Mouse (Mus musculus): ENCODE results near the gene 2210016L21Rik. TPM values are rescaled to one million over a fixed set of nuclear protein-coding genes. Genes with fewer than 3 reads are reported as not detected.
"Not testable (repeated sequence)": the region's sequence is repeated elsewhere in the genome, so short reads cannot be mapped to it uniquely, and the experiment has no call there.

2210016L21Rik gene
- total and polyA plus RNA-seq, 3 experiments, result 30.2 to 38.7 (median 34.3) TPM

GRCm38 (mm10) chr5:114908598-114909305 is 33.2 kb upstream of the 2210016L21Rik start:
- ATAC-seq (ENCODE audit: extremely low read depth, insufficient number of reproducible peaks, low FRiP score, poor library complexity, severe bottlenecking) (no peak), DNase-seq (ENCODE audit: low spot score) (no peak)
- H3K4me3 ChIP-seq (ENCODE audit: low read depth, low read length), result no peak overlapping the region; the same call in 1 of the 2 replicates
- TF ChIP-seq GATA1 (IDR thresholded peaks at IDR 0.05; ENCODE audit: borderline replicate concordance, low read length) (no peak), POLR2AphosphoS5 (IDR thresholded peaks at IDR 0.05; ENCODE audit: insufficient replicate concordance, low read depth, low read length) (no peak), CTCF (IDR thresholded peaks at IDR 0.05; ENCODE audit: low read depth, low read length) (no peak), TAL1 (conservative IDR thresholded peaks at IDR 0.05; ENCODE audit: low read depth, low read length) (no peak), GATA2 (IDR thresholded peaks at IDR 0.05; ENCODE audit: borderline replicate concordance, low read depth, low read length) (no peak)
- H3K27me3 ChIP-seq (ENCODE audit: insufficient read depth, low read length), result no peaks in the 10 kb centered on the region
- peaks cover 6% of the 10 kb centered on the region for H3K4me1 ChIP-seq (ENCODE audit: insufficient read depth, low read depth, low read length)
- no peaks in the 10 kb centered on the region for H3K36me3 ChIP-seq (replicated peaks)
- peaks cover 4% of the 10 kb centered on the region; the same call in 1 of the 2 replicates for H3K9me3 ChIP-seq (replicated peaks)

- Histone ChIP-seq H3K4me1 (ENCODE audit: insufficient read depth, low read depth, low read length) (peaks cover 24% of the 10 kb centered on the region), H3K4me3 (ENCODE audit: low read depth, low read length) (no peak overlapping the region), H3K36me3 (replicated peaks) (peaks cover 20% of the 10 kb centered on the region), H3K9me3 (replicated peaks) (no peaks in the 10 kb centered on the region), H3K27me3 (ENCODE audit: insufficient read depth, low read length) (no peaks in the 10 kb centered on the region)
- DNase-seq (ENCODE audit: low spot score), result no peak
- no peak for ATAC-seq (ENCODE audit: extremely low read depth, insufficient number of reproducible peaks, low FRiP score, poor library complexity, severe bottlenecking)
- TF ChIP-seq POLR2AphosphoS5 (IDR thresholded peaks at IDR 0.05; ENCODE audit: insufficient replicate concordance, low read depth, low read length) (no peak), TAL1 (conservative IDR thresholded peaks at IDR 0.05; ENCODE audit: low read depth, low read length) (no peak), GATA2 (IDR thresholded peaks at IDR 0.05; ENCODE audit: borderline replicate concordance, low read depth, low read length) (no peak), GATA1 (IDR thresholded peaks at IDR 0.05; ENCODE audit: borderline replicate concordance, low read length) (no peak), CTCF (IDR thresholded peaks at IDR 0.05; ENCODE audit: low read depth, low read length) (no peak)
Measured at GRCm38 (mm10) chr5:114913686-114914085, 28.3 kb upstream of the 2210016L21Rik start.

DNA sequence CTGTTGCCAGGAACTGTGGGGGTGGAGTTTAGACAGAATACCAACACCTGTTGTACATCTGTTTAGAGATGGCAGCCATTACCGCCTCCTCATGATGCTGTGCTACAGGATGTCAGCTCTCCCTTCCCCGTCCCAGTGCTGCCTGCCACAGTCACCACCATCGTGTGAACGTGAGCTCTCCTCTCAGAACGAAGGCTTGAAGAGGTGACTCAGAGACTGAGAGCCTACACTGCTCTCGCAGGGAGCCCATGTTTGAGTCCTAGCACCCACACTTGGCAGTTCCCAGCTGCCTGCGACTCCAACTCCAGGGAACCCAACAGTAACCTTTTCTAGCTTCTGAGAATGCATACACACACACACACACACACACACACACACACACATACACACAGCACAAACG is 27.1 kb upstream of the 2210016L21Rik start:
- no peaks in the 10 kb centered on the region for H3K9me3 ChIP-seq (replicated peaks)
- ATAC-seq (ENCODE audit: extremely low read depth, insufficient number of reproducible peaks, low FRiP score, poor library complexity, severe bottlenecking) (no peak), DNase-seq (ENCODE audit: low spot score) (no peak)
- H3K4me3 ChIP-seq (ENCODE audit: low read depth, low read length), result no peak overlapping the region
- peaks cover 27% of the 10 kb centered on the region for H3K36me3 ChIP-seq (replicated peaks)
- peaks cover 26% of the 10 kb centered on the region for H3K4me1 ChIP-seq (ENCODE audit: insufficient read depth, low read depth, low read length)
- TF ChIP-seq TAL1 (conservative IDR thresholded peaks at IDR 0.05; ENCODE audit: low read depth, low read length), result no peak
- no peak for TF ChIP-seq CTCF (IDR thresholded peaks at IDR 0.05; ENCODE audit: low read depth, low read length)
- no peak for TF ChIP-seq GATA2 (IDR thresholded peaks at IDR 0.05; ENCODE audit: borderline replicate concordance, low read depth, low read length)
- TF ChIP-seq GATA1 (IDR thresholded peaks at IDR 0.05; ENCODE audit: borderline replicate concordance, low read length), result no peak
- no peak for TF ChIP-seq POLR2AphosphoS5 (IDR thresholded peaks at IDR 0.05; ENCODE audit: insufficient replicate concordance, low read depth, low read length)
- no peaks in the 10 kb centered on the region for H3K27me3 ChIP-seq (ENCODE audit: insufficient read depth, low read length)

DNA sequence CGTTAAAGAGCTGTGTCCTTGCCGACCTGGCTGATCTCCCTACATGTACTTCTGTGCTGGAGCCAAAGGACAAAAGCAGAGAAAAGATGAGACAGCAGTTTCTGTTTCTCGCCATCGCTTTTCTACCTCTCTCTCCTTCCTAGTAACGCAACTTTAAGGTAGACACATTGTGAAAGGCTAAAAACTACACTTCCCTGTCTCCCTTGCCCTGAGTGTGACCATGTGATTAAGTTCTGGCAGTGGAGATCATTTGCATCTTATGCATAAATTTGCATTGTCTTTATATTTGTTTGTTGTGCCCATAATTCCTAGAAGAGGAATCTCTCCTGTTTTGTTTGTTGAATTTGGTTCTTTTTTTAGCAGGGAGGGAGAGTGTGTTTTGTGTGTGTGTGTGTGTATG is 26.1 kb upstream of the 2210016L21Rik start:
- H3K36me3 ChIP-seq (replicated peaks), result peaks cover 30% of the 10 kb centered on the region
- peaks cover 35% of the 10 kb centered on the region for H3K4me1 ChIP-seq (ENCODE audit: insufficient read depth, low read depth, low read length)
- H3K4me3 ChIP-seq (ENCODE audit: low read depth, low read length), result no peak overlapping the region
- H3K9me3 ChIP-seq (replicated peaks), result no peaks in the 10 kb centered on the region
- TF ChIP-seq GATA1 (IDR thresholded peaks at IDR 0.05; ENCODE audit: borderline replicate concordance, low read length), result no peak
- no peak for TF ChIP-seq POLR2AphosphoS5 (IDR thresholded peaks at IDR 0.05; ENCODE audit: insufficient replicate concordance, low read depth, low read length)
- no peak for TF ChIP-seq TAL1 (conservative IDR thresholded peaks at IDR 0.05; ENCODE audit: low read depth, low read length)
- TF ChIP-seq CTCF (IDR thresholded peaks at IDR 0.05; ENCODE audit: low read depth, low read length), result no peak
- no peak for TF ChIP-seq GATA2 (IDR thresholded peaks at IDR 0.05; ENCODE audit: borderline replicate concordance, low read depth, low read length)
- H3K27me3 ChIP-seq (ENCODE audit: insufficient read depth, low read length), result no peaks in the 10 kb centered on the region
- ATAC-seq (ENCODE audit: extremely low read depth, insufficient number of reproducible peaks, low FRiP score, poor library complexity, severe bottlenecking) (no peak), DNase-seq (ENCODE audit: low spot score) (no peak)

DNA sequence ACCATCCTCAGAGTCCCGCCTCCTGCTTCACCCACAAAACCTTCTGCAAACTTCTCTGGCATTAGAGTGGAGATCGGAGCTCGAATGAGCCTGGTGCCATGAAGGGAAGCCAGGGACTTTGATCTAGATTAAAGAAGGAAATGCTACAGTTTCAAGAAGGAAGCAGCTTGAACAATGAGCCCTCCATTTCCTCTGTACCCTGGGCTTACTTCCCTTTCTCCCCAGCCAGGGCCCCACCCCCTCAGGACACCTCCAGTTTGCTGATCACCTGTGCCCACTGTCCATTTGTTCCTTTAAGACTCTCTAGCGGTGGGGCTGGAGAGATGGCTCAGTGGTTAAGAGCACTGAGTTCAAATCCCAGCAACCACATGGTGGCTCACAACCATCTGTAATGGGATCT is 25.2 kb upstream of the 2210016L21Rik start:
- ATAC-seq (ENCODE audit: extremely low read depth, insufficient number of reproducible peaks, low FRiP score, poor library complexity, severe bottlenecking) (no peak), DNase-seq (ENCODE audit: low spot score) (no peak)
- TF ChIP-seq TAL1 (conservative IDR thresholded peaks at IDR 0.05; ENCODE audit: low read depth, low read length), result no peak
- TF ChIP-seq CTCF (IDR thresholded peaks at IDR 0.05; ENCODE audit: low read depth, low read length), result no peak
- no peak for TF ChIP-seq POLR2AphosphoS5 (IDR thresholded peaks at IDR 0.05; ENCODE audit: insufficient replicate concordance, low read depth, low read length)
- no peak for TF ChIP-seq GATA2 (IDR thresholded peaks at IDR 0.05; ENCODE audit: borderline replicate concordance, low read depth, low read length)
- TF ChIP-seq GATA1 (IDR thresholded peaks at IDR 0.05; ENCODE audit: borderline replicate concordance, low read length), result no peak
- H3K27me3 ChIP-seq (ENCODE audit: insufficient read depth, low read length), result no peaks in the 10 kb centered on the region
- H3K36me3 ChIP-seq (replicated peaks), result peaks cover 30% of the 10 kb centered on the region
- no peaks in the 10 kb centered on the region for H3K9me3 ChIP-seq (replicated peaks)
- H3K4me1 ChIP-seq (ENCODE audit: insufficient read depth, low read depth, low read length), result peaks cover 42% of the 10 kb centered on the region
- H3K4me3 ChIP-seq (ENCODE audit: low read depth, low read length), result no peak overlapping the region

DNA sequence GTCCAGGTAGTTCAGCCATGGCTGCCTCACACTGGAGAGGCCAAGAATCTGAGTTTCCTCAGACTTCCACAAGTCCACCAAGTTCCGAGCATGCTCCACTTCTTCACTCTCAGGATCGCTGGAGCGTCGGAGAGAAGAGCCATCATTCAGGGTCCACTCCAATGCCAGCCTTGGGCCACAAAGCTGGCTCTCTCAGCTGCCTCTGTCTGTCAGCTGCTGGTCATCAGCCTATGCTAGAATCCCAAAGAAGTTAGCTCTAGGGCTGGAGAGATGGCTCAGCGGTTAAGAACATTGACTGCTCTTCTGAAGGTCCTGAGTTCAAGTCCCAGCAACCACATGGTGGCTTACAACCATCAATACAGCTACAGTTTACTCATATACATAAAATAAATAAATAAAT is 24.6 kb upstream of the 2210016L21Rik start:
- H3K27me3 ChIP-seq (ENCODE audit: insufficient read depth, low read length); H3K4me3 ChIP-seq (ENCODE audit: low read depth, low read length); DNase-seq (ENCODE audit: low spot score); ATAC-seq (ENCODE audit: extremely low read depth, insufficient number of reproducible peaks, low FRiP score, poor library complexity, severe bottlenecking); H3K9me3 ChIP-seq (replicated peaks): not testable (repeated sequence)
- Histone ChIP-seq H3K36me3 (replicated peaks) (peaks cover 30% of the 10 kb centered on the region), H3K4me1 (ENCODE audit: insufficient read depth, low read depth, low read length) (peaks cover 47% of the 10 kb centered on the region)

All from G1E (cell line).